Mouse (Mus musculus): ENCODE measurements around the gene Sspo. TPM values are rescaled to one million over a fixed set of nuclear protein-coding genes. Genes with fewer than 3 reads are reported as not detected.
A peak's percentile ranks its signal among the peaks of the same experiment; 100 is the strongest.
"Not testable (repeated sequence)": the region's sequence is repeated elsewhere in the genome, so short reads cannot be mapped to it uniquely, and the experiment has no call there.

The Sspo gene
- total RNA-seq, 2 experiments from 2014 or later: 0.36 to 1.5 TPM

DNA sequence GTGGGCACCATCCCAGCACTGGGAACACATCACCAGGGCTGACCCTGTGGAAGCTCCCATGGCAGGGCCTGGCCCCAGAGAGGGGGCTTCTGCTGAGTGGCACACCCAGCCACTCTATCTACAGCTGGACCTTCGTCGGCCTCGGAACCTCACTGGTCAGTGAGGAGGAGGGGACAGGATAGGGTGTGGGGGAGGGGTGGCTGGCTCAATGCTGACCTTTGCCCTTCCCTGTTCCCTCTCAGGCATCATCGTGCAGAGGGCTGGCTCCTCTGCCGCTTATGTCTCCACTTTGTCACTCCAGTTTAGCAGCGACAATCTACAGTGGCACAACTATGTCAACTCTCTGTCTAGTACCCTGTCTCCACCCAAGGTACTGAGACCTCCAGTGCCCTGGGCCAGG, 18.7 kb downstream of the Sspo start:
- no peak for DNase-seq (ENCODE audit: extremely low spot score in 1 of 2, low spot score in 2 of 2)
- intact Hi-C loops (cut with DNase I): no loop called here

DNA sequence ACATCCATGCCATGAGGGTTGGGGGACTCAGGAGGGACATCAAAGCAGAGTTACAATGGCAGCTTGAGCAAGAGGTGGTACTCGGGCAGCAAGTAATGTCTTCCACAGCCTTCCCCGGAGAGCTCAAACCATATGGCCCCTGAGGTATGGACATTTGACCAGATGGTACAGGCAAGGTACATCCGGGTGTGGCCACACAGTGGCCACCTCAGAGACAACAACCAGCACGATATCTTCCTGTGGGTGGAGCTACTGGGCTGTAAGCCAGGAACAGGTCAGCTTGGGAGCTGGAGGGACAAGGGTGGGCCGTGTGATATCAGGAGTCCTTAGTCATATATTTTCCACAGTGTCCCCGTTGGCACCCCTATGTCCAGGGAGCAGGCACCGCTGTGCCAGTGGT, 19.5 kb downstream of the Sspo start:
- DNase-seq (ENCODE audit: extremely low spot score in 1 of 2, low spot score in 2 of 2): no peak
- intact Hi-C loops (cut with DNase I): no loop called here

DNA sequence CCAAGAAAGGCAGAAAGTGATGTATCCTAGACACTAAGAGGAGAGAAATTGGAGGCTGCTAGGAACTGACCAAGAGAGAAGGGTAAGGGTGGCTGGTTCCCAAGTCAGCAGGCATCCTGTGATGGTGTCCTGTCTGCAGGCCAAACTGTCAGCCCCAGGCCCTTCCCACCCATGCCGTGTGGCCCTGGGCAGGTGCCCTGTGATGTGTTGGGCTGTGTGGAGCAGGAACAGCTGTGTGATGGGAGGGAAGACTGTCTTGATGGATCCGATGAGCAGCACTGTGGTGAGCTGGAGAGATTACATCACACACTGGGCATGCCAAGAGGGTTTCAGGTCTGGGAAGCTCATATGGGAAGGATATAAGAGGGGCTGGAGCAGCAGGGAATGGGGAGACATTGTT, 22.7 kb downstream of the Sspo start:
- intact Hi-C loops (cut with DNase I): no loop called here
- no peak for DNase-seq (ENCODE audit: extremely low spot score in 1 of 2, low spot score in 2 of 2)

DNA sequence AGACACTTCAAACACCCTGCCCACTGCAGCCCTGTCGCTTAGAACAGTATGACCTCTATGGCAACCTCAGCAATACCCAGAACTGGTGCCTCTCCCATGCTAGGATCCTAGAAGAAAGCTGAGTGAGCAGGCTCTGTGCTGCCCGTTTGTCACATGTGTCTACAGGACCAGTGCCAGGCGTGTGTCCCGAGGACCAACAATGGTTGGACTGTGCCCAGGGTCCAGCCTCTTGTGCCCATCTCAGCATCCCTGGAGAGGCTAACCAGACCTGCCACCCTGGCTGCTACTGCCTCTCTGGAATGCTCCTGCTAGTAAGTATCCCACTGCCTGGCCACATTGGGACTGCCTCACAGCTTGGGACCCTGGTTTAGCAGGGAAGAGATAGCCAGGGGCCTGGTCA, 30.4 kb downstream of the Sspo start:
- DNase-seq (ENCODE audit: extremely low spot score in 1 of 2, low spot score in 2 of 2): no peak
- intact Hi-C loops (cut with DNase I): no loop called here

DNA sequence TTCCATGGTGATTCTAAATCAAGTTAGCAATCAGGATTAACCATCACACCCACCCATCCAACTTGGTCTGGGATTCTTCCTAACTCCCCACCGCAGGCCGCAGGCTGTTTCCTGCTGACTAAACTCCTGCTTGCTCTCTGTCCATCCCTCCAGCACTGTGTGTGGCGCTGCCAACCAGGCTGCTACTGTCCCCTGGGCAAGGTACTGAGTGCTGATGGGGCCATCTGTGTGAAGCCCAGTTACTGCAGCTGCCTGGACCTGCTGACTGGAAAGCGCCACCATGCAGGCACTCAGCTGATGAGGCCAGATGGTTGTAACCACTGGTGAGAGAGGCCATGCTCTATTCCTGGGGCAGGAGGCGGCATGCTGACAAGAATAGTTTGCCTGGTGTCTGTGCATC, 34.5 kb downstream of the Sspo start:
- DNase-seq (ENCODE audit: extremely low spot score in 1 of 2, low spot score in 2 of 2): no peak
- intact Hi-C loops (cut with DNase I): no loop called here

DNA sequence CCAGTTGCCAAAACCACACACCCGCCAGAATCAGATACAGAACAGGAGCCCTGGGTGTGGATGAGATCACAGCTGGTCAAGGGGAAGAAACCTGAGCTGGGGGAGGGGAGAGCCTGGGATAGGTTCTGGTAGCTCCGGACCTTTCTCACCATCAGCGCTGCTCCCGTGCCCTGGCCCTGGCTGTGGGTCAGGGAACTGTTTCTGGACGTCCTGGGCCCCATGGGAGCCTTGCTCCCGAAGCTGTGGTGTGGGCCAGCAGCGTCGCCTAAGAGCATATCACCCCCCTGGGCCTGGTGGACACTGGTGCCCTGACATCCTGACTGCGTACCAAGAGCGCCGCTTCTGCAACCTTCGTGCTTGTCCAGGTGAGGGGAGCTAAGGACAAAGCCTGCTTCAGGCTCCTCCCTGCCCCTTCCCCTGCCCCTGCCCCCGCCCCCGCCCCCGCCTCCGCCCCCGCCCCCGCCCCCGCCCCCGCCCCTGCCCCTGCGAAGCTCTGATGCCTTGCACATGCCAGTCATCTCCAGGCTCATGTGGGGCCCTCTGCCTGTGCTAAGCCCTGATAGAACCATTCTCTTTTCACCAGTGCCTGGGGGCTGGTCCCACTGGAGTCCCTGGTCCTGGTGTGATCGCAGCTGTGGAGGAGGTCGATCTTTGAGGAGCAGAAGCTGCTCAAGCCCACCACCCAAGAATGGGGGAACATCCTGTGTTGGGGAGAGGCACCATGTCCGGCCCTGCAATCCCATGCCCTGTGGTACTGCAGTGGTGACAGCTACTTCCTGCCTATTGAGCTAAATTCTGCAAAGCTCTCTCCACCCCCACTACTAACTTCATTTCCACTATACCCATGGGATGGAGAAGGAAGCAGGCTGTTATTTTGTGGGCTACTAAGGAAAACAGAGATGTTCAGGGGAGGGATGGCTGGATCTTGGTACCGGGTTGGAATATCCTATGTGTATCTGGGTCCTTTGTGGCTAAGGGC, 40.0 kb downstream of the Sspo start:
- intact Hi-C loops (cut with DNase I): no loop called here
- peak in 1 of 2 experiments; percentile 44 for DNase-seq (ENCODE audit: extremely low spot score in 1 of 2, low spot score in 2 of 2)

DNA sequence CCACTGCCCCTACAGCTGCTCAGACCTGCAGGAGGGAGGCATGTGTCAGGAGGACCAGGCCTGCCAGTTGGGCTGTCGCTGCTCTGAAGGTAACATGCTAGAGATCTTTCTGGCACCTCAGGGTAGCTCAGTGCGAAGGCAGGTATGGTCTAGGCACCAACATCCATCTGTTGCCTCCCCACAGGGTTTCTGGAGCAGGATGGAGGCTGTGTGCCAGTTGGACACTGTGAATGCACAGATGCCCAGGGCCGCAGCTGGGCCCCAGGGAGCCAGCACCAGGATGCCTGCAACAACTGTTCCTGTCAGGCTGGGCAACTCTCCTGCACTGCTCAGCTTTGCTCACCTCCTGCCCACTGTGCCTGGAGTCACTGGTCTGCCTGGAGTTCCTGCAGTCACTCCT, 41.7 kb downstream of the Sspo start:
- intact Hi-C loops (cut with DNase I): no loop called here
- peak in 1 of 2 experiments; percentile 23 for DNase-seq (ENCODE audit: extremely low spot score in 1 of 2, low spot score in 2 of 2)

DNA sequence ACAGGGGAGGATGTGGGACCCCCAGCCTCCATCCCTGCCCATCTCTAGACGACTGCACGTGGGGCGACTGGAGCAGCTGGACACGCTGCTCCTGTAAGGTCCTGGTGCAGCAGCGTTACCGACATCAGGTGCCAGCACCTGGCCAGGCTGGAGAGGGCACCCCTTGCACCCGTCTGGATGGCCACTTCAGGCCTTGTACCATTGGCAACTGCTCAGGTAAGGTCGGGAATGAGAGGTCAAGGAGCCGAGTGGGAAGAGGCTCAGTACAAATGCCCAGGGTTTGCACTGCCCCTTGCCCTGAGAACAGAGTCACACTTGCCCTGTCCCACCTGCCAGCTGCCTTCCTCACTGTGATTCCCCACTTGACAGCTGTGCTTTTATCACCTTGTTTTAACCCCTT, 43.3 kb downstream of the Sspo start:
- DNase-seq (ENCODE audit: extremely low spot score in 1 of 2, low spot score in 2 of 2): no peak
- intact Hi-C loops (cut with DNase I): no loop called here

DNA sequence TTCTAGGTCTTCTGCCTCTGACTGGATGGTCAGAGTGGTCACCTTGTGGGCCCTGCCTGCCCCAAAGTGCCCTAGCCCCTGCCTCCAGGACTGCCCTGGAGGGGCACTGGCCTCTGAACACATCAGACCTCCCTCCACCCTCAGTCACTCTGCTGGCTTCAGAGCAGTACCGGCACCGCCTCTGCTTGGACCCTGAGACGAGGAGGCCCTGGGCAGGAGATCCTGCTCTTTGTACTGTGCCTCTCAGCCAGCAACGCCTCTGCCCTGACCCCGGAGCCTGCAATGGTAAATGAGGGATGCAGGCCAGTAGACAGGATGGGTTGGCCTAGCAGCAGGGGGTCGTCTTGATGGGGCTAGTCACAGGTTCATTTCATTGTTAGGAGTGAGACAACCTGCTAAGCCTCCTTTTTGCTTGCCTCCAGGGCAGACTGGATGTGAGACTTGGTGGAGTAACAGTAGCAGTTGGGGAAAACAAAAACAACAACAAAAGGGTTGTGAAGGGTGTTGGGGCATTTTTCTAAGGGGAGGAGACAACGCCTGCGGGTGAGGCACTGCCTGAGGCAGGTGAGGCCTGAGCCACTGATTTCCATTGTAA, 45.2 kb downstream of the Sspo start:
- intact Hi-C loops (cut with DNase I): no loop called here
- DNase-seq (ENCODE audit: extremely low spot score in 1 of 2, low spot score in 2 of 2): no peak

DNA sequence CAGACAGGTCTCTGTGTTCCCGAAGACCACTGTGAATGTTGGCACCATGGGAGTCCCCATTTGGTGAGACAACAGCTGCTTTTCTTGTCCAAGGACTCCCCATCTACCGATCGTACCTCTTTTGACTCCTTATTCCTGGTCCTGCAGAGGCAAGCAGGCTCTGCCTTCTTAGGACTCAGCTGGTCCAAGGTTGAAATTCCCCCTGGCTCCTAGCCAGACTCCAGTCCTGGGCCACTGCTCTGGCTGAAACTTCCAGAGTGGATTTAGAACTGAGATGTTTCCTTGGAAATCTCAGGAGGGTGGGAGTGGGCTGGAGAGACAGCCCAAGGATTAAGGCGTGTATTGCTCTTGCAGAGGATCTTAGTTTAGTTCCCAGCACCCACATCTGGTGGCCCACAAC, 49.5 kb downstream of the Sspo start:
- intact Hi-C loops (cut with DNase I): no loop called here

DNA sequence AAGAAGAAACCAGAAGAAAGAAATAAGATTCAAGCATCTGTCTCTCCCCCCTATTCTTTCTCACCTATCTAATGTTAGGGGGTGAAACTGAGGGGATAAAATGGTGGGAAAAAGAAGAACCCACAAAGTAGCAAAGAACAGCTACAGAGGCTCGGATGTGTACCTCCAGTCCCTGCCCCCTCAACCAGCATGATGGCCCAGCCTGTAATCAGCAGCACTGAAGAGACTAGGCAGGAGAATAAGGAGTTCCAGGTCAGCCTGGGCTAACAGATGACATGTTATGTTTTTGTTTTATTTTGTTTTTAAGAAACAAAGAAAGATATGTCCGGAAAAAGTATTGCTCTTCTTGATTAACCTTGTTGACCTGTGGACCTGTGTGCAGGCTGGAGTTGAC, 55.8 kb downstream of the Sspo start:
- DNase-seq (ENCODE audit: extremely low spot score in 1 of 2, low spot score in 2 of 2): no peak
- intact Hi-C loops (cut with DNase I): loop anchor here (2.0 to 10.0 kb wide), 2 partner anchors 59 to 319 kb away; partner anchors contain the start of gene Zfp467

More for the DNA sequence above, 49.5 kb downstream of the Sspo start:
- DNase-seq (ENCODE audit: extremely low spot score in 1 of 2, low spot score in 2 of 2): no peak

DNA sequence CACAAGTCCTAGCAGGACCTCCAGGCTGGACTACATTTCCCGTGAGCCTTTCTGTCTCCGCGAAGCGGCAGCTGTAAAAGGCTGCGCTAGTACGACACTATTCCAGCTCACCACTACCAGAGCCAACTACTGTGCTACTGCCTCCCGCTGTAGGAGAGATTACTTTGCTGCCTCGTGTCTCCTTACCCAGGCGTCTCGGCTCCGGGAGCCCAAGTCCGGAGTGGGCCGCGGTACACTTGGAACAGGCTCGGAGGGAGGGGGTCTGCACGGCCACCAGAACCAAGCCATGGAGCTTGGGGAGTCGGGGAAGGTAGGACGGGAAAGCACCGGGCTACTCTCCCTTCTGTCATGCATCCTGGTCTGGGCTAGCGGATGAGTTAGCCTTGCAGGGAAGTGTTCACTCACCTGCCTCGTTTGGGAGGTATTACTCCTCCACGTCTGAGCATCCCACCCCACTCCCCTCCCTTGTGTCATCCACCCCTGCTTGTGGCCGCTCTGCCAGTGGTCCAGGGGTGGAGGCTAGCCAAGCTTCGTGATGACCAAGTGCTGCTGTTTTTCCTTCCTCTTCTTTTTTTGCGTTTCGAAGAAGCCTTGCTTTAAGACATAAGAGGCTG, 56.3 kb downstream of the Sspo start:
- intact Hi-C loops (cut with DNase I): loop anchor here (2.0 to 10.0 kb wide), 2 partner anchors 60 to 320 kb away; partner anchors contain the start of gene Zfp467
- DNase-seq (ENCODE audit: extremely low spot score in 1 of 2, low spot score in 2 of 2): peak; percentile 79 to 83

DNA sequence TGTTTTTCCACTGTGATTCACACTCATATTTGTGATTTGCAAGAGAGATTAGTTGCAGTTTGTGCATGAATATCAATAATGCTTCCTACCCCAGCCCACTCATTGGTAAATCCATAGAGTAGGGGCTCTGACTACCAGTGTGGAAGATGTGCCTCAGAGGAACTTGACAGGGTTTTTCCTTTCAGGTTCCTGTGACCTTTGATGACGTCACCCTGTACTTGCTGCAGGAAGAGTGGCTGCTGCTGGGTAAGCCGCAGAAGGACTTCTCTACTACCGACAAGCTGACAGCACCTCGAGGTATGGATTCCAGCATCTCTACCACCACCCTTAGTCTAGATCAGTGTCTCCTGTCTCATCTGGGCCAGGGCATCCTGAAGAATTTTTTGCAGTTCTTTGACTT, 60.1 kb downstream of the Sspo start:
- intact Hi-C loops (cut with DNase I): loop anchor here (10.0 kb wide), 1 partner anchor 323 kb away; no protein-coding TSS in a partner anchor
- DNase-seq (ENCODE audit: extremely low spot score in 1 of 2, low spot score in 2 of 2): no peak

DNA sequence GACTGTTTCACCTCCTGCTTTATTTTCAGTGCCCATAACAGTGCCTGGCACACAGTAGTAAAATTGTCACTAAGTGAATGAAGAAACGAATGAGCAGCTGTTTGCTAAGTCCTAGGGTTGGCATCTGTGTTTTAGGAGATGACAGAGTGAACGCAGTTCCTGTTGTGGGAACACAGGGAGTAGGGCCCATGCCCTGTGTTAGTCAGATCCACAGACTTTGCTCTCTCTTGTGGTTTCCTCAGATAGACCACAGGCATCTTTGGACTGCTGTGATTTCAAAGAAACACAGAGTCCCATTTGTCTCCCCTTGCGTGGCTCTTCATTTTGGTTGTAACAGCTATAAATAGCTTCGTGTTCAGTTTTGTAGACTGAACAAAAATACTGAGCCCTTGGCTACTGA, 62.4 kb downstream of the Sspo start:
- intact Hi-C loops (cut with DNase I): no loop called here

DNA sequence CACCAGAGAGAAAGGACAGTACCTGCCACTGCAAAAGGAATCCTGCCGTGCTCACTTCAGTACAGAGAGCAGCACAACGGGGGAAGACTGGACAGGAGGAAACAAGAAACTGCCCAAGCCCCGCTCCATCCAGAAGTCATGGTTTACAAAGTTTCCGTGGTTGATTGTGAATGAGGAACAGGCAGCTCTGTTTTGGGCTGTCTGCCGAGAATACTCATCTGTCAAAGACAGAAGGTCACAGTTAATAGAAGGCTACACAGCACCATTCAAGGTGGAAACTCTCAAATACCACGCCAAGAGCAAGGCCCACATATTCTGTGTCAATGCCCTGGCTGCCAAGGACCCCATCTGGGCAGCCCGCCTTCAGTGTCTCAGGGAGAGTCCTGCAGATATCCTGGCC, 63.8 kb downstream of the Sspo start:
- DNase-seq (ENCODE audit: extremely low spot score in 1 of 2, low spot score in 2 of 2): no peak
- intact Hi-C loops (cut with DNase I): no loop called here

More for the DNA sequence above, 62.4 kb downstream of the Sspo start:
- DNase-seq (ENCODE audit: extremely low spot score in 1 of 2, low spot score in 2 of 2): no peak

DNA sequence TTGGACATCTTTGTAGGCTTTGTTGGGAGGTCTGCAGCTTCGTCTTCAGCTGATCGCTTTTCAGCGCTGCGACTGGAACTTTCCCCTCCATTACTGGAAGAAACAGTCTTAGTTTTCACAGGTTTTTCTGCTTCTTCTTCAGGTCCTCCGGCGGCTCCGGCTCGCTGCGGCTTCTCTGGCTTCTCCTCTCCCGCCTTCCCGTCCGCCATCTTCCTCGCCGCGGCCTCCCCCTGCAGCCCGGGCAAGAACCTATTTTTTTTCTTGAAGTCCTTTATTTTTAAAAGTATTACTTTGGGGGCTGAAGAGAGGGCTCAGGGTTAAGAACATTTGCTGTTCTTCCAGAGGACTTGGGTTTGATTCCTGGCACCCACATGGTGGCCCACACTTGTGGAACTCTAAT, 76.9 kb downstream of the Sspo start:
- intact Hi-C loops (cut with DNase I); DNase-seq (ENCODE audit: extremely low spot score in 1 of 2, low spot score in 2 of 2): not testable (repeated sequence)

DNA sequence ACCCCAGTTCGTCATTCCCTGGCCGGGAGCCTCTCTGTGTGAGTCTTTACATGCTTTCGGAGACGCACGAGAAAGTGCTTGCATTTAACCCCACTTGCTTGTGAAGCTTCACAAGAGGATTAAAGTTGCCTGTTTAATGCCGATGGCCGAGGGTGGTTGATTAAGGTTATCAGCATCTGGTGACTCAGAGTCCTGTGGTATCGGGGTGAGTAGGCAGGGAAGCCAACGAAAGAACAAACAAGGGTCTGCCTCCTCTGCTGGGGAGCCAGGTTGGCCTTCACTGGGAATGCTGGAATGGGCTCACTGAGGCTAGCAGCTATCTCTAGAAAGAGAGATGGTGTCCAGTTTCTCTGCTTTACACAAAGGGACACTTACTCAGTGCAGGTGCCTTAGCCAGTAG, 79.9 kb downstream of the Sspo start:
- no peak for DNase-seq (ENCODE audit: extremely low spot score in 1 of 2, low spot score in 2 of 2)
- intact Hi-C loops (cut with DNase I): no loop called here

DNA sequence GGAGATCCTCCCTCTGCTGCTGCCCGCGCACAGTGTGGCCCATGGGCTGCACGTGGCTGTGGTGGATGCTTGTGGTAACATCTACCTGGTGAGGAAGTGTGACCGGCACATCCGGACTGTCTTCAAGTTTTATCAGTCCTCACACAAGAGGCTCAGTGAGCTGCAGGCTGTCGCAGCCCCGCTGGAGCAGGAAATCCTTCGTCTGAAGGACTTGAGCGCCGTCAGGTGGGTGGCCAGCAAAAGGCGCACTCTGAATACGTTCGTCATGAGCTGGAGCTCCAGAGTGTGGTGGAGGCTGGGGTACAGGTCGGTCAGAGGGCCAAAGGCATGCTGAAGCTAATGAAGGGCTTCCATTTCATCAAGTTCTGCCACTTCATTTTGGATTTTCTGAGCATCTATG, 81.2 kb downstream of the Sspo start:
- DNase-seq (ENCODE audit: extremely low spot score in 1 of 2, low spot score in 2 of 2): no peak
- intact Hi-C loops (cut with DNase I): no loop called here

DNA sequence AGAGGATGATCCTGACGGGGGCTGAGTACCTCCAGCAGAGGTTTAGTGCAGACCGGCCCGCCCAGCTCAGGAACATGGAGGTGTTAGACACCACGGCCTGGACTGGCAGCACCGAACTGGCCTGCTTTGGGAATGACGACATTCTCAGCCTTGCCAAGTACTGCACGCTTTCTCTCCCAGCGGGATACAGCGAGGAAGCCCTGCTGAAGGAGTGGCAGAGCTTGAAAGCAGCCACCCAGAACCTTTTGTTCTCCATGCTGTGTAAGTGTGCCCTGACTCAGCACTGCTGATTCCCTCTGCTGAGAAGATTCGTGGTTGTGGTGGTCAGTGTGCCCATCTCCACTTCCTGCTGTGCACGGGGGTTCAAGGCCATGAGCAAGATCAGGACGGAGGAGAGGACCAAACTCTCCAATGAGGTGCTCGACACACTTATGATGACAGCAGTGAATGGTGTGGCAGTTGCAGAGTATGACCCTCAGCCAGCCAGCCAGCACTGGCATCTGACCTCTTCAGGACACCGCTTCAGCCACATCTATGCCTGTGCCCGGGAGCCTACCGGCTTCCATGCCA, 81.9 kb downstream of the Sspo start:
- intact Hi-C loops (cut with DNase I): loop anchor here (10.0 kb wide), 1 partner anchor 355 kb away; no protein-coding TSS in a partner anchor
- DNase-seq (ENCODE audit: extremely low spot score in 1 of 2, low spot score in 2 of 2): no peak

All from left cerebral cortex, postnatal 10 days (tissue).